Mouse (Mus musculus) heart, embryonic 11.5 days (tissue): ENCODE measurements around the gene Sh2d1b2. TPM values are rescaled to one million over a fixed set of nuclear protein-coding genes. Genes with fewer than 3 reads are reported as not detected.

Experiments
- ATAC-seq: fragments of 200-750 bp; cut with Nextera tagmentation; replicated peaks from 2 replicates; pipeline ENCODE4 v1.8.0; 2017; ENCODE audit warnings: moderate library complexity; ENCODE audit not compliant: insufficient number of reproducible peaks, low FRiP score, low TSS enrichment
- H3K27ac ChIP-seq: fragments of 300-500 bp; sonication (generic); 2 replicates; pipeline ENCODE4 v1.5.1; 2014; ENCODE audit warnings: mild to moderate bottlenecking, low read depth, low read length
- H3K27me3 ChIP-seq: fragments of 300-500 bp; sonication (generic); 2 replicates; pipeline ENCODE4 v1.6.1; 2014; ENCODE audit warnings: mild to moderate bottlenecking, low read length, mixed read lengths; ENCODE audit not compliant: control insufficient read depth, insufficient read depth
- H3K36me3 ChIP-seq: fragments of 300-500 bp; sonication (generic); 2 replicates; pipeline ENCODE4 v1.6.1; 2014; ENCODE audit warnings: mild to moderate bottlenecking, low read length, moderate library complexity, mixed read lengths; ENCODE audit not compliant: control insufficient read depth, insufficient read depth
- H3K4me1 ChIP-seq: fragments of 300-500 bp; sonication (generic); 2 replicates; pipeline ENCODE4 v1.6.1; 2014; ENCODE audit warnings: low read length; ENCODE audit not compliant: control insufficient read depth, insufficient read depth
- H3K4me2 ChIP-seq: fragments of 300-500 bp; sonication (generic); 2 replicates; pipeline ENCODE4 v1.6.1; 2014; ENCODE audit warnings: mild to moderate bottlenecking, moderate library complexity
- H3K4me3 ChIP-seq: fragments of 300-500 bp; sonication (generic); 2 replicates; pipeline ENCODE4 v1.5.1; 2014; ENCODE audit warnings: low read depth, low read length
- H3K9ac ChIP-seq: fragments of 300-500 bp; sonication (generic); 2 replicates; pipeline ENCODE4 v1.6.1; 2014; ENCODE audit warnings: mild to moderate bottlenecking, low read depth, low read length, moderate library complexity
- H3K9me3 ChIP-seq: fragments of 300-500 bp; sonication (generic); replicated peaks from 2 replicates; pipeline ENCODE4 v1.6.1; 2016; ENCODE audit warnings: low read length; ENCODE audit not compliant: control insufficient read depth
- WGBS: fragments of 180-500 bp; shearing (Covaris S2); extraction: QIAGEN DNeasy Blood & Tissue Kit; methylation state at CpG from one replicate; pipeline ENCODE4 v1.1.7; 2014; ENCODE audit not compliant: insufficient replicate concordance; 5-methylcytosine and 5-hydroxymethylcytosine counted together
- polyA plus RNA-seq: library from polyadenylated mRNA; unstranded; fragments of >200 nt; fragmentation: Nextera tagmentation; extraction: Ambion mirVana; gene quantifications from 2 replicates; pipeline ENCODE4 v1.2.1, GENCODE M21; 2014

Gene Sh2d1b2
- polyA plus RNA-seq, 1 experiment from 2014 or later = not detected

DNA sequence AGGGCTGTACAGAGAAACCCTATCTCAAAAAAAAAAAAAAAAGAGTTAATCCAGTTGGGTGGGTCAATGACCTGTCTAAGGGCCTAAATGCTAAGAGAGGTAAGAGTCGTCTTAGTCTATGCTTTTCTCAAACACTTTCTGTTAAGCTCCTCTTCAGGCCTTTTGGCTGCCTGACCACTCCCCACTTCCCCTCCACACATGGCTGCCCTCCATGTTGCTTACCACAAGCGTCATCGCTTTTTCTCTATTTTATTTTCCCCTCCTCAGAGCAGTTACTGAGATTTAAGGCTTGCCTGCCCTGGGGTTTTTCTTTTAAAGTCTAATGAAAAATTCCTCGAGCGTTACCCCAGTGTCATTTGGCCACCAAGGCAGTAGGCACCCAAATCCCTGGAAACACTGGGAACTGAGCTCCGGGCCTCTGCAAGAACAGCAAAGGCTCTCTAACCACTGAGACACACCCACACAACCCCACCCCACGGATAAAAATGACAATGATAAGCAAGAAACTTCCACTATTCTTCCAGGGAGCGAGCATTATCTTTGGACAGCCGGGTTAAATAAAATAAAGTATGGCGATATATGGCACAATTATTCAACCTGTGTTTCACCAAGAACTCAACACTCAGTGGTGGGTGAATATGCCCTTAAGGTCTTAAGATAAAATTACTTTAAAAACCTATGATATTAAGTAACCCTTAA lies 19.2 kb upstream of the Sh2d1b2 start:
- H3K9me3 ChIP-seq = no peaks in the 10 kb centered on the region
- WGBS = 86% methylated on average over 10 of the region's 10 CpGs
- H3K4me1 ChIP-seq = no peaks in the 10 kb centered on the region; the same call in 1 of the 2 replicates
- no peak overlapping the region for H3K4me3 ChIP-seq
- H3K9ac ChIP-seq = no peak overlapping the region
- H3K36me3 ChIP-seq = peaks cover 4% of the 10 kb centered on the region
- ATAC-seq = no peak
- peak overlapping the region; percentile 14; the same call in 1 of the 2 replicates for H3K4me2 ChIP-seq
- no peaks in the 10 kb centered on the region for H3K27me3 ChIP-seq
- no peak overlapping the region for H3K27ac ChIP-seq

DNA sequence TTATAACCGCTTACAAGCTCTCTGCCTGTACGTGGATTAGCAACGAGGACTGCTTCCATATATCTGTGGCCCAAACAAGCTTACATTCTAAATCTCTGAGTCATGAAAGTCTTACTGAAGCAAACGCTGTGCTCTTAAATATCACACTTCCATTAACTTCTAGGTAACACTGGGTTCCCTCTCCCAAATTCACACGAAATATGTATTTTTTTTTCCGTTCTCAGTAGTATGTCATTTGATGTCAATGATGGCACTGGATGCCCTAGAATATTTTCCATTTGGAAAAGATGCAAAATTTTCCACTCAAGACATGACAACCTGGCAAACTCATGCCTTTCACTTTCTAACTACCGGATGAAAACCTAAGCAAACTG lies 18.2 kb upstream of the Sh2d1b2 start:
- H3K9ac ChIP-seq = peak overlapping the region; percentile 94
- 27% methylated on average over 7 of the region's 7 CpGs for WGBS
- H3K36me3 ChIP-seq = no peaks in the 10 kb centered on the region
- no peaks in the 10 kb centered on the region for H3K9me3 ChIP-seq
- no peak for ATAC-seq
- peak overlapping the region; percentile 95 for H3K4me3 ChIP-seq
- H3K27me3 ChIP-seq = no peaks in the 10 kb centered on the region
- peak overlapping the region; percentile 80 for H3K4me2 ChIP-seq
- no peaks in the 10 kb centered on the region; the same call in 1 of the 2 replicates for H3K4me1 ChIP-seq
- peak overlapping the region; percentile 83; the same call in 1 of the 2 replicates for H3K27ac ChIP-seq

DNA sequence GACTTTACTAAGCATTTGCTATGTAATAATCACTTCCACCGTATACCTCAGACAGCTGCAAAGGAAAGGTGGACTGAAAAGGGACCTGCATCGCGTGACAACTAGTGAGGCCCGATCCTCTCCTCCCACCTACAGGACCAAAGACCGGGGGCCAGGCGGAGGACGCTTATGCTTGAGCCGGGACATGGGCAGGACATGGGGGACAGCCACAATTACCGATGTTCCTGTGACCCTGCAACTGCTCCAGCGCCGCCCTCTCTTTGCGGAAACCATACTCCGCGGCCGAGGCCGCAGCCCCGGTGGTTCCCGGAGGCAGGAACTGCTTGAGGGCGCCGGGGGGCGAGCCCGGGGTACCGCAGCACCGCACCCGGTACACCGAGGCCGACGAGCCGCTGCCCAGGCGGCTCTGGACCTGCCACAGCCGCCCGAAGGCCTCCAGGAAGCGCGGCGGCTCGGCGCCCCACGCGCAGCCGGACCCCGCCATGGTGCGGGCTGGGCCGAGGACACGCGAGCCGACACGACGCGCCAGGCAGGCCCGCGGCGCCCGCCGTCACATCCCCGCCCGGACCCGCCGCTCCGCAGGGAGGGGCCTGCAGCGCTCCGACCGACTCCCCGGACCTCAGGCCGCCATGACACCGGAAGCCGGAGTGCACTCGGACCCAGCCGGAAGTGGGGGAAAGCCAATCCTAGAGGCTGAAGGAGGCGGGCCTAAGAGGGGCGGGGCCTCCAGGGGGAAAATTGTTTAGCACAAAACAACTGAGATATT lies 17.6 kb upstream of the Sh2d1b2 start, which contains the start of gene Uhmk1:
Uhmk1 (minus strand) TSS at position 641 of the 766 bp plus-strand sequence.
- peak within 1 kb of the TSS; percentile 95 for H3K4me3 ChIP-seq
- no peaks in the 10 kb centered on the region for H3K36me3 ChIP-seq
- no peaks in the 10 kb centered on the region for H3K27me3 ChIP-seq
- H3K9ac ChIP-seq = peak within 1 kb of the TSS; percentile 94
- peak within 1 kb of the TSS; percentile 80 for H3K4me2 ChIP-seq
- WGBS = under 1% methylated on average over 67 of the region's 70 CpGs
- peak; percentile 97 for ATAC-seq
- H3K27ac ChIP-seq = peak within 1 kb of the TSS; percentile 83
- H3K9me3 ChIP-seq = no peaks in the 10 kb centered on the region
- no peaks in the 10 kb centered on the region; the same call in 1 of the 2 replicates for H3K4me1 ChIP-seq

DNA sequence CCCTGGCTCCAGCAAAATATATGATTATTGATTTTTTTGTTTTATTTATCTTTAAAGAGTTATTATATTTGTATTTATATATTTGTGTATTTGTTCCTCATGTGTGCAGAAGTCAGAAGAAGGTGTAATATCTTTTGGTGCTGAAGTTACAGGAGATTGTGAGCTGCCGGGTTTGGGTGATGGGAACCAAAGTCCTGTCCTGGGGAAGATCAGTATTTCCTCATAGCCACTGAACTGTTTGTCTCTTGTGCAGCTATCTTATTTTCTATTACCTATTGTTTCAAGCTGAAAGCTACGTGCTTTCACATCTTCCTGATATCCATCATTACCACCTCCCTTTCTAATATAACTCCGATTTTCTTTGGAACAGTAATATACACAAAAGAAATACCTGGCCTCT lies 17.0 kb upstream of the Sh2d1b2 start:
- H3K36me3 ChIP-seq = no peaks in the 10 kb centered on the region
- peak overlapping the region; percentile 95 for H3K4me3 ChIP-seq
- WGBS = 61% methylated on average over 3 of the region's 3 CpGs
- H3K27ac ChIP-seq = no peak overlapping the region
- no peaks in the 10 kb centered on the region for H3K27me3 ChIP-seq
- H3K4me1 ChIP-seq = no peaks in the 10 kb centered on the region; the same call in 1 of the 2 replicates
- H3K4me2 ChIP-seq = peak overlapping the region; percentile 47
- ATAC-seq = no peak
- H3K9me3 ChIP-seq = no peaks in the 10 kb centered on the region
- H3K9ac ChIP-seq = no peak overlapping the region; the same call in 1 of the 2 replicates

DNA sequence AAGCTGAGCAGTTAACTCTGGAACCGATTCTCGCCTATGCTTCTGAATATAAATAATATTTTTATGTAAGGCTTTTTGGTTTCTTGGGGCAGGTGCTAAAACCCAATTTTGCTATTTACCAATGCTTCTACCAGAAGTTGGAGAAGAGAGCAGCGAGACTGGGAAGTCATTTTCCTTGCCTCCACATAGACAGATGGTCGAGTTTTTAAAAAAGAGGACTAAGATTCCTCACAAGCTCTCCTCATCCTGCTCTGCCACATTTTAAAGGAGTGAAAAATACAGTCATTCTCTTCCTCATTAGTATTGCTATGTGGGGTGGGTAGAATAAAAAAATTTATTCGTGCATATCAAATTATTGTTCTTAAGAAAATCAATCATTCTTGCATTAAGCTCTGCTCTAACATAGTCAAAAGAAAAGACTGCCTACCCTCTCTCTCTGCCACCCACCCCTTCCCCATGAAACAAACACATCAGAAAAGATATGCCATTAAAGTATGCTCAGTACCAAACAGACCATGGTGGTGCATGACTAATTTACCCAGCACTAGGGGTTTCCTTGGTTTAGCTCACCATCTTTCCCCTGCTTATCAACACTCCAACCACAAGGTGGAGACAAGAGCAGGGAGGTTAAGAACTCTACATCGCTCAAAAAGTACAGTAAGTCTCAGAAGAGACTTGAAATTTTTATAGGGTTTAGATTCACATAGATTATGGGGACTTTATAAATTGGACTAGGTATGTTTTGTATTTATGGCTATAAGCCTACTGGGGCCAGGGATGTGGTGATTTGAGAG lies 14.3 kb upstream of the Sh2d1b2 start:
- H3K36me3 ChIP-seq = no peaks in the 10 kb centered on the region
- no peaks in the 10 kb centered on the region for H3K27me3 ChIP-seq
- WGBS = 76% methylated on average over 6 of the region's 6 CpGs
- no peak overlapping the region for H3K27ac ChIP-seq
- ATAC-seq = no peak
- no peak overlapping the region for H3K9ac ChIP-seq
- H3K4me3 ChIP-seq = no peak overlapping the region
- H3K4me1 ChIP-seq = no peaks in the 10 kb centered on the region; the same call in 1 of the 2 replicates
- H3K4me2 ChIP-seq = no peak overlapping the region
- no peaks in the 10 kb centered on the region for H3K9me3 ChIP-seq

DNA sequence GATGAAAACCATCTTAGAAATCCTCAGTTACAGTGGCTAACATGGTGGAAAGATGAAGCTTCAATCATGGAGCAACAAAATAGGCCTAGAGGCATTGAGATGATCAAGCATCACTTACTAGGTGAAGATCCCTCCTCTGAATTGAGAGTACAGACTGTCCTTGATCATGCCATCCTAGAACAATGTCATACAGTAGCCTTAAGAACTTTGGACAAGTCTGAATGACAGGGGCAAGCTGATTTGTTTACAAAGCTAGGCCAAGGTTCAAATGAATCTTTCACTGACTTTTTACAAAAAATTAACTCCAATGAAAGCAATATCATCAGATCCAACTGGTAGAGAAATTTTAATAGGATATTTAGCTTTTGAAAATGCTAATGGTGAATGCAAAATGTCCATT lies 12.2 kb upstream of the Sh2d1b2 start:
- Histone ChIP-seq H3K4me2 (no peak overlapping the region), H3K27ac (no peak overlapping the region), H3K36me3 (no peaks in the 10 kb centered on the region), H3K4me3 (no peak overlapping the region), H3K9me3 (no peaks in the 10 kb centered on the region), H3K9ac (no peak overlapping the region), H3K4me1 (no peaks in the 10 kb centered on the region), H3K27me3 (no peaks in the 10 kb centered on the region)
- no peak for ATAC-seq

DNA sequence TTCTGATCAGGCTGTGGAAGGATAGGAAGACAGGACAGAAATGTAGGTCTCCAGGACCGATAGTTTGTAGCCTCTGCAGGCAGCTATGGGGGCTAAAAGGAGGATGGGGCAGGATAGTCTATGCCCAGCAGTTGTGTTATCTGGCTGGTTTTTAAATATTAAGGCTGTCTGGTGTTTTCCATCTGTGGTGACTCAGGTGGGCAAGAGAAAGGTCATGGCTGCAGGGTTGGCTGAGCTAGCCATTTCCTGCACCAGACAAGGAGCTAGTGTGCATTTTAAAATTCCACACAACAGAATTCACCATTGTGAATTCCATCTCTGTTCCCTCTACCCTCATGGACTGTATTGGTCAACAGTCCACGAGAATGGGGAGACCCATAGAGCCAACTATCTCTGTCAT lies 9.3 kb upstream of the Sh2d1b2 start:
- ATAC-seq = no peak
- no peaks in the 10 kb centered on the region for H3K36me3 ChIP-seq
- 77% methylated on average over 2 of the region's 2 CpGs for WGBS
- H3K4me2 ChIP-seq = no peak overlapping the region
- no peak overlapping the region for H3K9ac ChIP-seq
- no peak overlapping the region for H3K4me3 ChIP-seq
- H3K9me3 ChIP-seq = no peaks in the 10 kb centered on the region
- no peak overlapping the region for H3K27ac ChIP-seq
- H3K4me1 ChIP-seq = no peaks in the 10 kb centered on the region
- H3K27me3 ChIP-seq = no peaks in the 10 kb centered on the region

DNA sequence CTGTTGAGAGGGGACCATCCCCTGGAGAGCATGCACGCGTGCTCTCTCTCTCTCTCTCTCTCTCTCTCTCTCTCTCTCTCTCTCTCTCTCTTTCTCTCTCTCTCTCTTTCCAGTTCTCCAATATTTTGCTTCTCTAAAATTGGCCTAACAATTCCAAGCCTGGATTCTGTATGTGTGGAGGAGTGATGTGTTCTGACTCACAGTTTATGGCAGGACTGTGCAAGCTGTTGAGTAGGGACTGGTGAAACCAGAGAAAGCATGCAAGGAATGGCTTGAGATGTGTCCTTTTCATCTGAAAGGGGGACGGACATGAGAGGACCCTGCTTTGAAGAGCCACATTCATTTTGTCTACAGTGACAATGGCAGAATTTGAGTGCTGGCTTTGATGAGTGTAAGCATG lies 12.5 kb downstream of the Sh2d1b2 start:
- no peaks in the 10 kb centered on the region for H3K27me3 ChIP-seq
- H3K27ac ChIP-seq = no peak overlapping the region
- H3K9me3 ChIP-seq = no peaks in the 10 kb centered on the region
- H3K4me1 ChIP-seq = no peaks in the 10 kb centered on the region
- no peak for ATAC-seq
- H3K4me2 ChIP-seq = no peak overlapping the region
- H3K9ac ChIP-seq = no peak overlapping the region
- H3K36me3 ChIP-seq = no peaks in the 10 kb centered on the region
- no peak overlapping the region for H3K4me3 ChIP-seq
- 82% methylated on average over 3 of the region's 3 CpGs for WGBS
